ENCODE assay signal across 23 mouse cellular contexts in the genomic region with DNA sequence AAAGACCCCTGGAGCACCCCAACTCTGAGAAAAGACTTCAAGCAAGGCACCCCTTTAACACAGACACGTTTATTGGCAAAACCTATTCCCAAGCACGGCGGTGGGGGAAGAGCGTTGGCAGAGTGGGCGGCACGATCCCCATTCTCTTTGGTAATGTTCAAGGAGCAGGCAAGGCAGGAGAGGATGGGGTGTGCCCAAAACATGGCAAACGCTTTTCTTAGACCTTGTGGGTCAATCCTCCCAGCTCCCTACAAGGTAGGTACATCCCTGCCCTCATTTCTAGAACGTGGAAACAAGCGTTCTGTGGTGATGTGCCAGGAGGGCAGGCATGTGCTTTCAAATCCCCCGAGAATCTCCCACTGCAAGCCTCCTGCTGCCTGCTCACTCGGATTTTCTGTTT. TPM values are rescaled to one million over a fixed set of nuclear protein-coding genes. Genes with fewer than 3 reads are reported as not detected.
DNase-seq lines count a peak whose midpoint lies in the region; ATAC-seq and TF ChIP-seq lines count a peak whose summit lies in the region.
"Had no signal": no experiment of that assay in that cellular context is flagged by ENCODE, and none has a peak within 500 bp of the region (broad histone marks: within the 10 kb centered on the region; RNA-seq: fewer than 3 reads in every experiment).

No protein-coding gene starts in this region.

- H3K4me3 ChIP-seq in testis, adult 2 months (ENCODE audit: control insufficient read depth, low read depth, low read length): peak overlapping the region; percentile 63
- no peak overlapping the region for H3K4me3 ChIP-seq in liver, embryonic 14.5 days (ENCODE audit: insufficient read depth in 1 of 2, low read depth in 2 of 2, low read length in 2 of 2)
- no peak overlapping the region for H3K4me3 ChIP-seq in heart, embryonic 10.5 days
- H3K4me3 ChIP-seq: embryonic facial prominence, embryonic 12.5 days; forebrain, embryonic 10.5 days; heart, embryonic 15.5 days; hindbrain, embryonic 13.5 days had no signal

- no peak for DNase-seq in testis, postnatal 10 days (ENCODE audit: low spot score)
- peak; percentile 62 for DNase-seq in liver
- no peak for DNase-seq in liver, embryonic 14.5 days (ENCODE audit: low read depth in 3 of 3, low spot score in 3 of 3)
- DNase-seq in thymus, postnatal 4 days: no peak
- no peak for DNase-seq in layer of hippocampus, postnatal 36 days
- no peak for DNase-seq in right cerebral cortex, postnatal 25 days
- no peak for DNase-seq in heart, embryonic 10.5 days (ENCODE audit: low spot score)
- DNase-seq: adrenal gland, postnatal 14 days; cerebellum, adult 2 months; cerebellum, postnatal 14 days; embryo, embryonic 11 days; gastrocnemius, postnatal 36 days; heart, adult 18-20 months; heart, postnatal 14 days had no signal

- TF ChIP-seq CTCF in testis, adult 2 months (IDR thresholded peaks at IDR 0.05; ENCODE audit: control insufficient read depth, insufficient read depth, insufficient replicate concordance, low read depth, low read length): no peak
- no peak for TF ChIP-seq CTCF in liver, embryonic 14.5 days (IDR thresholded peaks at IDR 0.05; ENCODE audit: low read depth)

- H3K36me3 ChIP-seq in testis, adult 2 months (ENCODE audit: control insufficient read depth, insufficient read depth, low read length): no peaks in the 10 kb centered on the region
- peaks cover 51% of the 10 kb centered on the region for H3K36me3 ChIP-seq in liver, embryonic 14.5 days (replicated peaks; ENCODE audit: control insufficient read depth, insufficient read depth, low read depth)
- H3K36me3 ChIP-seq in heart, embryonic 10.5 days: 0 out of 2 replicates have a peak, but pooled peaks cover 3% of the 10 kb centered on the region
- H3K36me3 ChIP-seq: embryonic facial prominence, embryonic 12.5 days; forebrain, embryonic 10.5 days; heart, embryonic 15.5 days; hindbrain, embryonic 13.5 days had no signal

- 82% methylated on average over 11 of the region's 11 CpGs for WGBS in liver, embryonic 14.5 days (ENCODE audit: insufficient replicate concordance)
- 82% methylated on average over 11 of the region's 11 CpGs for WGBS in heart, embryonic 10.5 days

- no peak for TF ChIP-seq POLR2A in testis, adult 2 months (IDR thresholded peaks at IDR 0.05; ENCODE audit: control insufficient read depth, low read depth, low read length)

- H3K9ac ChIP-seq in liver, embryonic 14.5 days (replicated peaks): no peak overlapping the region
- H3K9ac ChIP-seq: embryonic facial prominence, embryonic 12.5 days; heart, embryonic 15.5 days; hindbrain, embryonic 13.5 days had no signal

- peak; percentile 1; the same call in 1 of the 2 replicates for ATAC-seq in liver, embryonic 14.5 days (ENCODE audit: insufficient read depth)
- ATAC-seq: forebrain, embryonic 14.5 days; hindbrain, postnatal 0 days had no signal

- TF ChIP-seq EP300 in liver, embryonic 14.5 days (IDR thresholded peaks at IDR 0.05; ENCODE audit: low read depth): no peak; the same call in 1 of the 2 replicates

- no peaks in the 10 kb centered on the region for H3K9me3 ChIP-seq in liver, embryonic 14.5 days (ENCODE audit: control insufficient read depth, low read length)
- no peaks in the 10 kb centered on the region for H3K9me3 ChIP-seq in heart, embryonic 10.5 days
- H3K9me3 ChIP-seq: embryonic facial prominence, embryonic 12.5 days; forebrain, embryonic 10.5 days; heart, embryonic 15.5 days; hindbrain, embryonic 13.5 days had no signal

- no peak overlapping the region for H3K27ac ChIP-seq in testis, adult 2 months (ENCODE audit: control insufficient read depth, insufficient read depth, low read depth, low read length)
- H3K27ac ChIP-seq in liver, embryonic 14.5 days: no peak overlapping the region
- H3K27ac ChIP-seq in heart, embryonic 10.5 days: no peak overlapping the region
- H3K27ac ChIP-seq: embryonic facial prominence, embryonic 12.5 days; forebrain, embryonic 10.5 days; heart, embryonic 15.5 days; hindbrain, embryonic 13.5 days; hindbrain, postnatal 0 days had no signal

- H3K27me3 ChIP-seq in testis, adult 2 months (ENCODE audit: control insufficient read depth, insufficient read depth, low read length): no peaks in the 10 kb centered on the region
- no peaks in the 10 kb centered on the region for H3K27me3 ChIP-seq in liver, embryonic 14.5 days (ENCODE audit: control insufficient read depth, insufficient read depth, low read length)
- peaks cover 26% of the 10 kb centered on the region for H3K27me3 ChIP-seq in heart, embryonic 10.5 days (ENCODE audit: insufficient read depth, poor library complexity, severe bottlenecking)
- H3K27me3 ChIP-seq: embryonic facial prominence, embryonic 12.5 days had no signal

- no peaks in the 10 kb centered on the region for H3K4me1 ChIP-seq in testis, adult 2 months (ENCODE audit: control insufficient read depth, insufficient read depth, low read length)
- H3K4me1 ChIP-seq in liver, embryonic 14.5 days (replicated peaks; ENCODE audit: control insufficient read depth in 2 of 2, insufficient read depth in 2 of 2, low read length in 1 of 2): peaks cover 0 to 1% of the 10 kb centered on the region in 2 experiments; a peak in 1 of 4 replicates
- no peaks in the 10 kb centered on the region for H3K4me1 ChIP-seq in heart, embryonic 10.5 days
- H3K4me1 ChIP-seq: embryonic facial prominence, embryonic 12.5 days; heart, embryonic 15.5 days; hindbrain, embryonic 13.5 days had no signal

- no peak overlapping the region for H3K4me2 ChIP-seq in liver, embryonic 14.5 days (ENCODE audit: low read depth)
- H3K4me2 ChIP-seq: embryonic facial prominence, embryonic 12.5 days; heart, embryonic 11.5 days; heart, embryonic 15.5 days; hindbrain, embryonic 13.5 days had no signal

RNA-seq across cellular contexts. Expression of gene Slc4a1, which starts 17.2 kb away (rescaled TPM):
- not detected in 2 replicates for polyA plus RNA-seq in testis, adult 2 months (2012; rRNA removed)
- polyA plus RNA-seq in liver, embryonic 14.5 days (2012; rRNA removed): 570 and 632 TPM in 2 replicates
- polyA plus RNA-seq in liver, embryonic 14.5 days (2014; fragmentation: Nextera tagmentation; extraction: Ambion mirVana): 606 and 703 TPM in 2 replicates
- under 1 TPM; 0.10 to 0.15 TPM for total RNA-seq in layer of hippocampus, postnatal 36 days (2021)
- 88.9 and 128 TPM in 2 replicates for polyA plus RNA-seq in heart, embryonic 10.5 days (2016; fragmentation: Nextera tagmentation; extraction: Ambion mirVana)
- polyA plus RNA-seq: C2C12 had no signal

RNA-seq across cellular contexts. Expression of gene Ubtf, which starts 29.2 kb away (rescaled TPM):
- polyA plus RNA-seq in testis, adult 2 months (2012; rRNA removed): 8.6 and 8.9 TPM in 2 replicates
- polyA plus RNA-seq in liver, embryonic 14.5 days (2012; rRNA removed): 19.9 and 34.7 TPM in 2 replicates
- polyA plus RNA-seq in liver, embryonic 14.5 days (2014; fragmentation: Nextera tagmentation; extraction: Ambion mirVana): 42.5 and 48.8 TPM in 2 replicates
- total RNA-seq in layer of hippocampus, postnatal 36 days (2021): 100 to 1,000 TPM; 127 to 128 TPM
- polyA plus RNA-seq in heart, embryonic 10.5 days (2016; fragmentation: Nextera tagmentation; extraction: Ambion mirVana): 60.4 and 75.4 TPM in 2 replicates

RNA-seq across cellular contexts. Expression of gene Rundc3a, which starts 44.4 kb away (rescaled TPM):
- polyA plus RNA-seq in testis, adult 2 months (2012; rRNA removed): 53.7 and 55.6 TPM in 2 replicates
- 1.4 and 1.9 TPM in 2 replicates for polyA plus RNA-seq in liver, embryonic 14.5 days (2012; rRNA removed)
- polyA plus RNA-seq in liver, embryonic 14.5 days (2014; fragmentation: Nextera tagmentation; extraction: Ambion mirVana): 1.0 and 1.2 TPM in 2 replicates
- 100 to 1,000 TPM; 455 to 507 TPM for total RNA-seq in layer of hippocampus, postnatal 36 days (2021)
- 0.74 and 1.8 TPM in 2 replicates for polyA plus RNA-seq in heart, embryonic 10.5 days (2016; fragmentation: Nextera tagmentation; extraction: Ambion mirVana)
- total RNA-seq: gastrocnemius, postnatal 36 days had no signal

RNA-seq across cellular contexts. Expression of gene Atxn7l3, which starts 52.3 kb away (rescaled TPM):
- polyA plus RNA-seq in testis, adult 2 months (2012; rRNA removed): 16.8 and 17.8 TPM in 2 replicates
- 11.0 and 11.6 TPM in 2 replicates for polyA plus RNA-seq in liver, embryonic 14.5 days (2012; rRNA removed)
- polyA plus RNA-seq in liver, embryonic 14.5 days (2014; fragmentation: Nextera tagmentation; extraction: Ambion mirVana): 3.6 and 4.7 TPM in 2 replicates
- 100 to 1,000 TPM; 172 to 173 TPM for total RNA-seq in layer of hippocampus, postnatal 36 days (2021)
- 9.1 and 14.3 TPM in 2 replicates for polyA plus RNA-seq in heart, embryonic 10.5 days (2016; fragmentation: Nextera tagmentation; extraction: Ambion mirVana)

RNA-seq across cellular contexts. Expression of gene Slc25a39, which starts 59.0 kb away (rescaled TPM):
- 1,405 and 1,456 TPM in 2 replicates for polyA plus RNA-seq in testis, adult 2 months (2012; rRNA removed)
- 167 and 187 TPM in 2 replicates for polyA plus RNA-seq in liver, embryonic 14.5 days (2012; rRNA removed)
- polyA plus RNA-seq in liver, embryonic 14.5 days (2014; fragmentation: Nextera tagmentation; extraction: Ambion mirVana): 339 and 363 TPM in 2 replicates
- 10 to 100 TPM; 61.9 to 64.0 TPM for total RNA-seq in layer of hippocampus, postnatal 36 days (2021)
- polyA plus RNA-seq in heart, embryonic 10.5 days (2016; fragmentation: Nextera tagmentation; extraction: Ambion mirVana): 313 and 314 TPM in 2 replicates

Comparison
In these comparisons a context has a peak if more than half of its experiments do, and no peak if none do; other contexts are left out.
1. RNA of gene Slc4a1, which starts 17.2 kb away (polyA plus RNA-seq): 570 to 703 TPM in liver, embryonic 14.5 days and 88.9 to 128 TPM in heart, embryonic 10.5 days; not detected in testis, adult 2 months; every median in the first group is over 10 times any median in the second.
2. RNA of gene Rundc3a, which starts 44.4 kb away (polyA plus RNA-seq): 53.7 to 55.6 TPM in testis, adult 2 months; 0.74 to 1.8 TPM in heart, embryonic 10.5 days and 1.0 to 1.9 TPM in liver, embryonic 14.5 days; every median in the first group is over 10 times any median in the second.